Mouse (Mus musculus) NIH3T3 (cell line): ENCODE measurements around the gene Dbf4.

ENCODE experiments used
- DNase-seq: peaks from one replicate; pipeline ENCODE4 v3.0.0-alpha.2; 2012; ENCODE audit warnings: low read depth

Gene Dbf4

GRCm38 (mm10) chr5:8366771-8367613, 55.5 kb downstream of the Dbf4 start:
- no peak for DNase-seq

GRCm38 (mm10) chr5:8362361-8362760, 60.2 kb downstream of the Dbf4 start:
- peak; percentile 21 for DNase-seq

- DNase-seq = no peak
Measured at GRCm38 (mm10) chr5:8357677-8358076, 64.8 kb downstream of the Dbf4 start.

- DNase-seq = peak; percentile 31
Measured at GRCm38 (mm10) chr5:8356885-8357651, 65.4 kb downstream of the Dbf4 start.

- peak; percentile 29 for DNase-seq
Measured at GRCm38 (mm10) chr5:8356326-8356725, 66.2 kb downstream of the Dbf4 start.

- DNase-seq = no peak
Measured at GRCm38 (mm10) chr5:8349557-8349956, 73.0 kb downstream of the Dbf4 start.
